Mouse (Mus musculus) lung, adult 2 months (tissue): ENCODE data around the gene Acp2.

Source experiments
- CTCF ChIP-seq: fragments of 200-500 bp; IDR thresholded peaks from 2 replicates; pipeline ENCODE4 v1.5.1; 2011; ENCODE audit warnings: mild to moderate bottlenecking, low read length, control low read depth; ENCODE audit not compliant: insufficient read depth
- POLR2A ChIP-seq: fragments of 200-500 bp; IDR thresholded peaks from 2 replicates; pipeline ENCODE4 v1.6.1; 2011; ENCODE audit warnings: low read depth, mild to moderate bottlenecking, control low read depth, low read length, borderline replicate concordance; ENCODE audit errors: extremely low read depth

DNA sequence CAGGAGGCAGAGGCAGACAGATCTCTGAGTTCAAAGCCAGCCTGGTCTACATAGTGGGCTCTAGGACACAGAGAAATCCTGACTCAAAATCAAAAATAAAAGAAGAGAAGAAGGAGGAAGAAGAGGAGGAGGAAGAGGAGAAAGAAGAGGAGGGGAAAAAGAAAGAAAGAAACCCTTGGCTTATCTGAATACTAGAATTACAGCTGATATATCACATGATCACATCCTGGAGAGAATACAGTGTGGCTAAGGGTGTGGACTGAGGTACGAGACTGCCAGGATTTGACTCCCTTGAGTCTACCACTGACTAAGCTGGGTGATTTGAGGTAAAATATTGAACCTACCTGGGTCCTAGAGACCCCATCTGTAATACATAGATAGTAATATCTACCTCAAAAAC lies 16.5 kb upstream of the Acp2 start:
- TF ChIP-seq CTCF, result no peak
- TF ChIP-seq POLR2A, result no peak
